In the genomic region with DNA sequence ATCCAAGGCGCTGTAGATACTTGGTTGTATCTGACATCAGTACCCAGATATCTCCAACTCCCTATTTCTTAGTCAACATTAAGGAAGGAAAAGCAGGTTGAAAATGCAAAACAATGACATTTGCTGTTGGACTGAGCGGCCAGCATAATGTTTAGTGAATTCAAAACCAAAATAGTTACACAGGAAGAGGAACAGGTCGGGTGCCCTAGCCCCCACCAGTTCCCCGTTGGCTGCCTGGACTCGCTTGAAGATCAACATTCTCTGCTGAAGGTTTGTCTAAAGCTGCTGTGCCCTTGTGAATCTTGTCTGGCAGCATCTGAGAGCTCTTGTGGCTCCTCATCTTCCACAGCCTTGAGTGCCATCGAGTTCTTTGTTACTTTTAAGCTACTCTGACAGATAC, we compare ENCODE assay signal across 16 mouse cellular contexts.
"Had no signal": no experiment of that assay in that cellular context is flagged by ENCODE, and none has a peak within 500 bp of the region (broad histone marks: within the 10 kb centered on the region; RNA-seq: fewer than 3 reads in every experiment).

No protein-coding gene starts in this region.

- H3K36me3 ChIP-seq: liver, embryonic 12.5 days; midbrain, embryonic 13.5 days; midbrain, embryonic 15.5 days; neural tube, embryonic 12.5 days had no signal

- H3K4me1 ChIP-seq: liver, embryonic 12.5 days; midbrain, embryonic 13.5 days had no signal

- DNase-seq: lung, adult 18-20 months; lung, embryonic 14.5 days; lung, postnatal 10 days; lung, postnatal 4 days; right cerebral cortex, postnatal 14 days; right cerebral cortex, postnatal 4 days; spleen, adult 18-20 months; thymus, adult 18-20 months; thymus, postnatal 14 days; thymus, postnatal 36 days had no signal

- ATAC-seq: liver, embryonic 12.5 days; midbrain, embryonic 13.5 days; midbrain, embryonic 15.5 days had no signal

- H3K27ac ChIP-seq: liver, embryonic 12.5 days; liver, embryonic 14.5 days; midbrain, embryonic 13.5 days; midbrain, embryonic 15.5 days; neural tube, embryonic 12.5 days had no signal

- H3K4me3 ChIP-seq: liver, embryonic 12.5 days; megakaryocyte, embryonic 14.5 days; midbrain, embryonic 13.5 days; midbrain, embryonic 15.5 days; neural tube, embryonic 12.5 days had no signal
